Mouse (Mus musculus) hindbrain, embryonic 15.5 days (tissue): ENCODE measurements around the gene St8sia2. TPM values are rescaled to one million over a fixed set of nuclear protein-coding genes. Genes with fewer than 3 reads are reported as not detected.
A peak's percentile ranks its signal among the peaks of the same experiment; 100 is the strongest.

Source experiments
- ATAC-seq: fragments of 200-750 bp; cut with Nextera tagmentation; 2 replicates; pipeline ENCODE4 v1.8.0; 2017; ENCODE audit warnings: low read depth, moderate number of reproducible peaks, moderate TSS enrichment; ENCODE audit not compliant: low FRiP score
- H3K27ac ChIP-seq: fragments of 300-500 bp; sonication (generic); replicated peaks from 2 replicates; pipeline ENCODE4 v1.5.1; 2015; ENCODE audit warnings: mild to moderate bottlenecking, inconsistent platforms
- H3K27me3 ChIP-seq: fragments of 300-500 bp; sonication (generic); 2 replicates; pipeline ENCODE4 v1.6.1; 2015; ENCODE audit warnings: control low read depth, inconsistent platforms
- H3K36me3 ChIP-seq: fragments of 300-500 bp; sonication (generic); 2 replicates; pipeline ENCODE4 v1.6.1; 2015; ENCODE audit warnings: control low read depth, inconsistent platforms
- H3K4me1 ChIP-seq: fragments of 300-500 bp; sonication (generic); replicated peaks from 2 replicates; pipeline ENCODE4 v1.6.1; 2015; ENCODE audit warnings: control low read depth, inconsistent platforms
- H3K4me2 ChIP-seq: fragments of 300-500 bp; sonication (generic); 2 replicates; pipeline ENCODE4 v1.6.1; 2015; ENCODE audit warnings: moderate library complexity, mild to moderate bottlenecking, inconsistent platforms
- H3K4me3 ChIP-seq: fragments of 300-500 bp; sonication (generic); 2 replicates; pipeline ENCODE4 v1.5.1; 2015; ENCODE audit warnings: mild to moderate bottlenecking, inconsistent platforms
- H3K9ac ChIP-seq: fragments of 300-500 bp; sonication (generic); 2 replicates; pipeline ENCODE4 v1.6.1; 2015; ENCODE audit warnings: inconsistent platforms
- H3K9me3 ChIP-seq: fragments of 300-500 bp; sonication (generic); 2 replicates; pipeline ENCODE4 v1.6.1; 2016; ENCODE audit warnings: control low read depth, inconsistent platforms
- WGBS: fragments of 180-500 bp; shearing (Covaris S2); methylation state at CpG from one replicate; pipeline ENCODE4 v1.1.7; 2015; 5-methylcytosine and 5-hydroxymethylcytosine counted together
- polyA plus RNA-seq: library from polyadenylated mRNA; unstranded; fragments of >200 nt; fragmentation: Nextera tagmentation; extraction: Ambion mirVana; gene quantifications from 2 replicates; pipeline ENCODE4 v1.2.1, GENCODE M21; 2015

The St8sia2 gene
- polyA plus RNA-seq, result 75.5 and 102 TPM in 2 replicates

DNA sequence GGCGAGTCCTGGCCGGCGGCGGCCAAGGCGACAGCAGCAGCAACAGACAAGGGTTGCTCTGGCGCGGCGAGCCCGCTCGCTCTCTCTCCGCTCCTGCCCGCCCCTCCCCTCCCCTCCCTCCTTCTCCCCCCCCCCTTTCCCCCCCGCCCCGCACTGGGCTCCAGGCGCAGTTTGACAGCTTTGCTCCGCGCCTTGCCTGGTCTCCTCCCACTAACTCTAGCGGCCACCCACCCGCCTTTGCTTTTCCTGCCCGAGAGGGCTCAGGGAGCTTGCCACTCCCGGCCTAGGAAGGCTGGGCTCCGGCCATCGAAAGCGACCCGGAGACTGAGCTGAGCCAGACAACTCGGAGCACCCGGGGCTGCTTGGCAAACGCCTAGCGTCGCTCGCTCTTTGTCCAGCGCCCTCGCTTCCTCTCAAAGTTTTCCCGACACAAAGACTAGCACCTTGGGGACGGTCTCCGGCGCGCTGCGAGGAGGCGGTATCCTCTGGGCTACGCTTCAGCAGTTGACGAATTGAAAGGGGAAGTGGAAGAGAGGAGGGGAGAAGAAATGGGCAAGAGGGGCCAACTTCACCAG, at the start of gene St8sia2:
Gene St8sia2 (minus strand): TSS at position 90 of the 575 bp plus-strand sequence.
- peak; percentile 90 for ATAC-seq
- H3K4me1 ChIP-seq, result peaks cover 41% of the 10 kb centered on the region
- H3K27me3 ChIP-seq, result no peaks in the 10 kb centered on the region
- no peaks in the 10 kb centered on the region for H3K36me3 ChIP-seq
- H3K9me3 ChIP-seq, result no peaks in the 10 kb centered on the region
- peak within 1 kb of the TSS; percentile 99 for H3K4me3 ChIP-seq
- peak within 1 kb of the TSS; percentile 97 for H3K27ac ChIP-seq
- H3K9ac ChIP-seq, result peak within 1 kb of the TSS; percentile 100
- H3K4me2 ChIP-seq, result peak within 1 kb of the TSS; percentile 74
- under 1% methylated on average over 35 of the region's 42 CpGs for WGBS

DNA sequence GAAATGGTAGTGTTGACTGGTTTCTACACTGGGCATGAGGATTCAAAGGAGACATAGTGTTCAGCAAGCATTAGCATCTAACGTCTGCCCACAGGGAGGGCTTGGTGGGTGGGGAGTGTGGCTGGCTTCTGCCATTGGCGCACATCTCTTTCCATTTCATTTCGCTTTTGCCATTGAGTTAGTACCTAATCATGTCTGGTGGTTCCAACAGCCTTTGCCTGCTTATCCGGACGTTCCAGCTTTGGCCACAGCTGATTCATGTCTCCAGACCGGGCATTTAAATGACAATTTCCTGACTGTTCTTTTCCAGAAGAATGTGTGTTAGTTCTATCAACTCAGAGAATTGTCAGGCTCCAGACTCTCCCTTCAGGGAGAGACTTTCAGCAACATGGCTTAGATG, 47.6 kb upstream of the St8sia2 start:
- Histone ChIP-seq H3K36me3 (no peaks in the 10 kb centered on the region), H3K4me1 (peaks cover 8% of the 10 kb centered on the region; the same call in 1 of the 2 replicates), H3K27ac (no peak overlapping the region), H3K4me3 (no peak overlapping the region), H3K9me3 (no peaks in the 10 kb centered on the region), H3K4me2 (no peak overlapping the region), H3K9ac (no peak overlapping the region), H3K27me3 (no peaks in the 10 kb centered on the region)
- 93% methylated on average over 6 of the region's 6 CpGs for WGBS
- no peak for ATAC-seq

DNA sequence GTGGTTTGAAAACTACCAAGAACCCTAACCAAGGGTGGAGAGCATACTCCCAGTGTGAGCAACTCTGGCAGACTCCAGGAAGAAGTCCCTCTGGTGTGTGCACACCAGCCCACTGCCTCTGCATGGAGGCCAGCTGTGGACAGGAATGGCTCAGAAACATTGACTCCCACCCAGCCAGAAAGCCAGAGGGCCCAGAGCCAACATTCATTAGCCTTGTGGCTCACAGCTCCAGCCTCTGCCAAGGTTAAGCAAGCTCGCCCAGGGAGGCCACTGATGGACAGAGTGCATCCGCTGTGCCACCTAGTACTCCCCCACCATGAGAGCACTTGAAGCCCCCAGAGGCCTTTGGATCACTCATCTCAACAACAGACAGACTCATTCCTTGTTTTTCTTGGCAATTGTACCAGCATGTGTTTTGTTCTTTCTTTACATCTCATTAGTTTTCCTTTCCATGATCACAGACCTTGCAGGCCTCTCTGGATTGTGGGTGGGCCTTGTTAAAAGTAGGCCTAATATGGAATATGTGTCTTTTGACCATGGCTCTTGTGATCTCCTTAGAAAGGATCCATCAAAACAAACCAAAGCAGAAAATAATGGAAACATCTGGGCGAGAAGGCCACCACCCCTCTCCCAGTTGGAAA, 46.9 kb upstream of the St8sia2 start:
- no peak overlapping the region for H3K4me3 ChIP-seq
- WGBS, result 74% methylated on average over 3 of the region's 3 CpGs
- H3K9me3 ChIP-seq, result no peaks in the 10 kb centered on the region
- H3K36me3 ChIP-seq, result no peaks in the 10 kb centered on the region
- no peak overlapping the region for H3K4me2 ChIP-seq
- no peaks in the 10 kb centered on the region for H3K27me3 ChIP-seq
- H3K27ac ChIP-seq, result no peak overlapping the region
- ATAC-seq, result no peak
- peaks cover 6% of the 10 kb centered on the region; the same call in 1 of the 2 replicates for H3K4me1 ChIP-seq
- H3K9ac ChIP-seq, result no peak overlapping the region

DNA sequence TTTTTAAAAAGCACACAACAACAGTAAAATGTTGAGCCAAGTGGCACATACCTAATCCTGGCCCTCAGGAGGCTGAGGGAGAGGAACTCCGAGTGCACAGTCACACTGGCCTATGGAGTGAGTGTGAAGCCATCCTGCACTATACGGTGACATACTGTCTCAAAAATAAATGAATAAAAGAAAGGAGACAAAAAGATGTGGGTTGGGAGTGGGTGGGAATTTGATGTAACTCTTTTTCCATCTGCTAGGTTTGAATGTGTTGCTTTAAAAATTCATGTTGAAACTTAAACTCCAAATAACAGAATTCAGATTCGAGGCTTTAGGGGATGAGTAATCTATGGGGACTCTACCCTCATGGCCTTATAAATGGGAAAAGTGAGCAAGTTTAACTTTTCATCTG, 46.2 kb upstream of the St8sia2 start:
- Histone ChIP-seq H3K36me3 (no peaks in the 10 kb centered on the region), H3K27me3 (no peaks in the 10 kb centered on the region), H3K4me3 (no peak overlapping the region), H3K9ac (no peak overlapping the region), H3K9me3 (no peaks in the 10 kb centered on the region), H3K4me1 (no peaks in the 10 kb centered on the region), H3K4me2 (no peak overlapping the region), H3K27ac (no peak overlapping the region)
- ATAC-seq, result no peak
- WGBS, result 79% methylated on average over 3 of the region's 3 CpGs

DNA sequence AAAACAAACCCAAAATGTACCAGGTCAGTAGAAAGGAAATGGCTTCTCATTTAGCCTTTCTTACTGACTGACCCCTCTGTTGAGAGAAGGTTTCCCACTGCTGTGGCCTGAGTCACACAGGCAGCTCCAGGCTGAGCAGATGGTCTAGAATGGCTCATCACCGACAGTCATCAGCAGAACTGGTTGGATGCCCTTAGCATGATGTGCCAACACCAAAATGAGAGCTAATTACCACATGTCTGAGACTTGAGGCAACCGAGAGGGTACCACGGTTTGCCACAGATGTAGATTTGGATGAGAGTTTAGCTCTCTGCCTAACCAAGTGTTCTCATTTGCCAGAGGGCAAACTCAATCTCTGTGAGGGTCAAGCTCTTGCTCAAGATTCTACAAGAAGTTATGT, 42.3 kb upstream of the St8sia2 start:
- H3K4me2 ChIP-seq, result no peak overlapping the region
- no peaks in the 10 kb centered on the region for H3K27me3 ChIP-seq
- ATAC-seq, result no peak
- 78% methylated on average over 3 of the region's 3 CpGs for WGBS
- H3K4me3 ChIP-seq, result no peak overlapping the region
- no peak overlapping the region for H3K9ac ChIP-seq
- H3K4me1 ChIP-seq, result no peaks in the 10 kb centered on the region
- no peaks in the 10 kb centered on the region for H3K36me3 ChIP-seq
- no peak overlapping the region for H3K27ac ChIP-seq
- H3K9me3 ChIP-seq, result no peaks in the 10 kb centered on the region

DNA sequence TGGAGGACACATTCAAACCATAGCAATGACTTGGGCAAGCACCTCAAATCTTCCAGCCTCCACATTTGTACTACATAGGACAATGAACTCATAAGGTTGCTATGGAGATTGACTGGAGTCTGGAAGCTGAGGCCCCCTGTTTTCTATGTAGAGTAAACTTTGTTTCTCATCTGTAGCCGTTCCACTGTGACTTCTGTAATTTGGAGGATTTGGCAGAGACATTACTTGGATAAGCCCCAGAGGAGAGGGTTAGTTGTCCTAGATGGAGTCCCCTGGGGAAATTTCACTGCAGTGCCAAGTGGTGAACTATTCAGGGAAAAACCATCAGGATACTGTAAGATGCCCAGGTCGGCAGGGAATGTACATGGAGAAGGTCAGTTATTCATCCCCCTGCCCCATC, 34.1 kb upstream of the St8sia2 start:
- 30% methylated on average over 2 of the region's 2 CpGs for WGBS
- no peak overlapping the region for H3K27ac ChIP-seq
- H3K4me2 ChIP-seq, result no peak overlapping the region
- no peak overlapping the region for H3K4me3 ChIP-seq
- H3K36me3 ChIP-seq, result no peaks in the 10 kb centered on the region
- no peaks in the 10 kb centered on the region for H3K9me3 ChIP-seq
- ATAC-seq, result peak; percentile 48; the same call in 1 of the 2 replicates
- no peak overlapping the region for H3K9ac ChIP-seq
- H3K4me1 ChIP-seq, result peaks cover 12% of the 10 kb centered on the region; the same call in 1 of the 2 replicates
- no peaks in the 10 kb centered on the region for H3K27me3 ChIP-seq

DNA sequence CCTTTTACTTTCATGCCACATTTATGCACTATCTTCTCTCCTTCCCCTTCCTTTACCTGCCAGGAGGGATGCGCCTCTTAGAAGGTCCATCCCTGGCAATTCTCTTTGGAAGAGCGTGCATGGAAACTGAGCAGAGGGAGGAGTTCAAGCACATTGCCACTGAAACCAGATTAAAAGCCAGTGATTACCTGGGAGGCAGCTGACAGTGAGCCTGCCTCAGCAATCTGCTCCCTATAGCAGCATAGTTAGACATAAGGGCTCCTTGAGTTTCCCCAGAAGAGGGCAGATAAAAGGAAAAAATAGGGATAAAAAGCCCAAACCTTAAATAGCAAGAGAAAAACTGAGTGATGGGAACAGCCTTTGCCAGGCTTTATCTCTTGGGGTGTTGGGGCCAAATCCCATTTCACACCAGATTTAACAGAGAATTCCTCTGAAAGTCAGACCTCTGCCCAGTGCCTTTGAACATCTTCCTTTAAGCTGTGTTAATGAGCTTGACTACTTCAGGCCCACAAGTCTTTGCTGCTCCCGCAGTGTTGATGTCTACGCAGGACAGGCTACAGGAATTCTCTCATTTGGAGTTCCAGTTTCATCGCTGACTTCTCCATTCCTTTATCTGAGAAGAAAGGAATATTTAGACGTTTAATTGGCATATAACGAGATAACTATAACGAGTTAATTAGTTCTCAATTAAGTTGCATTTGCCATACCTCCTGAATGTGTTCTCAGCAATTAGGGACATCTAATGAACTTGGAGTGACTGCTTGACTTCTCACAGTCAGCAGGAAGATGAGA, 31.9 kb upstream of the St8sia2 start:
- WGBS, result 71% methylated on average over 8 of the region's 8 CpGs
- H3K27ac ChIP-seq, result no peak overlapping the region
- no peak for ATAC-seq

DNA sequence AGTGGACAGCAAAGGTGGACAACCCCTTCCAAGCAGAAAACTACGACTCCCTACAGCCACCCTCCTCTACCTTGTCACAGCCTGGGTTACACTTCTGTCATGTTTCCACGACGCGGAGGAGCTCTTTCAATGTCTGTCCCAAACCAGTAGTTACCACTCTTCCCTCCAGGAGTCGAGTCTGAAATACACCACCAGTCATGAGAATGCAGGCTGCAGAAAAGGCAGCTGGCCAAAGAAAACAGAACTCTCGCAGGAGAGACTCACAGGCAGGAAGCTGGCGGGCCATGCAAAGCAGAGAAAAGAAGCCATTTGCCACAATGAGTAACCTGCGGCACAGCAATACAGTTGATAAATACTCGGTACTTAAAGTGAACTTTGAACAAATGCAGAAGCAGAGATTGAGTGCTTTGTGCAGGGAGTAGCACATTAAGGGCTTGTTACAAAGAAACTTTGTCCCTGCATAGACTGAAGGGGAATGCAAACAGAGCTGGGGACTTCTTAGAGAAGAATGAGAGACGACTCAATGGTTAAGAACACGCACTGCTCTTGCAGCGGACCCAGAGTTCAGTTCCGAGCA, 30.2 kb upstream of the St8sia2 start:
- no peak for ATAC-seq
- 53% methylated on average over 13 of the region's 13 CpGs for WGBS

More for the DNA sequence above, 31.9 kb upstream of the St8sia2 start:
- peaks cover 12% of the 10 kb centered on the region; the same call in 1 of the 2 replicates for H3K4me1 ChIP-seq
- no peaks in the 10 kb centered on the region for H3K27me3 ChIP-seq
- no peak overlapping the region for H3K4me2 ChIP-seq
- H3K36me3 ChIP-seq, result no peaks in the 10 kb centered on the region
- no peak overlapping the region for H3K4me3 ChIP-seq
- H3K9me3 ChIP-seq, result no peaks in the 10 kb centered on the region
- H3K9ac ChIP-seq, result no peak overlapping the region

DNA sequence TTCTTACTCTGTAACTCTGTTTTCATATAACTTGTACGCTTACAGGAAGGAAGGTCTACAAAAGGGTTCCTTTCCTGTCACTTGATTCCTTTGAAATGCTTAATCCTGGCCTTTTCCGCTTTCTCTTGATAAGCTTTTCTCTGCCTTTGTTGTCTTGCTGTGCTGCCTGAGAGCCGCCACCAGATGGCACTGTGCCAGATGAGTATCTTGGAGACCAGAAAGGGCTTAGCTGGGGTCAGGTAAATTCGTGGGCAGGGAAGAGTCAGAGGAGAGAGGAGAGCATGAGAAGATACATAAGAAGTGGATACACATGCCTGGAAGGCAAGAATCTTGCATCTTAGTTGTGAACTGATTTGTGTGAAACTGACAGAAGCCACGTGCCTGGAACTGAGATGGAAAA, 11.5 kb upstream of the St8sia2 start:
- H3K27ac ChIP-seq, result 0 out of 2 replicates have a peak overlapping the region, but pooled peaks have one; percentile 21
- H3K9ac ChIP-seq, result no peak overlapping the region
- no peaks in the 10 kb centered on the region for H3K27me3 ChIP-seq
- H3K4me3 ChIP-seq, result no peak overlapping the region
- no peak overlapping the region for H3K4me2 ChIP-seq
- WGBS, result 16% methylated on average over 5 of the region's 5 CpGs
- H3K9me3 ChIP-seq, result no peaks in the 10 kb centered on the region
- H3K36me3 ChIP-seq, result no peaks in the 10 kb centered on the region
- peaks cover 8% of the 10 kb centered on the region; the same call in 1 of the 2 replicates for H3K4me1 ChIP-seq
- ATAC-seq, result no peak; the same call in 1 of the 2 replicates

More for the DNA sequence above, 30.2 kb upstream of the St8sia2 start:
- Histone ChIP-seq H3K4me1 (peaks cover 12% of the 10 kb centered on the region; the same call in 1 of the 2 replicates), H3K9ac (no peak overlapping the region), H3K36me3 (no peaks in the 10 kb centered on the region), H3K9me3 (no peaks in the 10 kb centered on the region), H3K27me3 (no peaks in the 10 kb centered on the region), H3K4me3 (no peak overlapping the region), H3K4me2 (no peak overlapping the region), H3K27ac (no peak overlapping the region)

DNA sequence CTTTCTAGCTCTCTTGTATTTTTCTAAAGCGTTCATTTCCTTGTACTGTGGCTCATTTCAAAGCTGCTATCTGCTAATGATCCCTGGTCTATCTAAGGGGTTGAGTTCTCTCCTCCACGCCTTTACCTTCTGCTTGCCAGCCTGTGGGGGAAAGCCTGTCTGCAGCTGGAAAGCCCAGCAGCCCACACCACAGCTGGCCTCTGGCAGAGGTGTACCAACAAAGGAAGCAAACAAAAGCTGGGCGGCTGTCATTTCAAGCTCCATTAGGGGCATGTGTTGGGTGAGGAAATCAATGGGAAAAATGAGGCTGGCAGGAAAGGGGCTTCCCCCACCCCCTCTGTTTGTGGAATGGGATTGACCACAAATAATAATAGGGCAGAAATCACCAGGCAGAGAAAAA, 10.7 kb upstream of the St8sia2 start:
- WGBS, result 54% methylated on average over 3 of the region's 3 CpGs
- Histone ChIP-seq H3K9ac (no peak overlapping the region), H3K4me3 (no peak overlapping the region), H3K9me3 (no peaks in the 10 kb centered on the region), H3K4me2 (no peak overlapping the region), H3K27me3 (no peaks in the 10 kb centered on the region), H3K4me1 (peaks cover 8% of the 10 kb centered on the region; the same call in 1 of the 2 replicates), H3K27ac (no peak overlapping the region), H3K36me3 (no peaks in the 10 kb centered on the region)
- ATAC-seq, result no peak

DNA sequence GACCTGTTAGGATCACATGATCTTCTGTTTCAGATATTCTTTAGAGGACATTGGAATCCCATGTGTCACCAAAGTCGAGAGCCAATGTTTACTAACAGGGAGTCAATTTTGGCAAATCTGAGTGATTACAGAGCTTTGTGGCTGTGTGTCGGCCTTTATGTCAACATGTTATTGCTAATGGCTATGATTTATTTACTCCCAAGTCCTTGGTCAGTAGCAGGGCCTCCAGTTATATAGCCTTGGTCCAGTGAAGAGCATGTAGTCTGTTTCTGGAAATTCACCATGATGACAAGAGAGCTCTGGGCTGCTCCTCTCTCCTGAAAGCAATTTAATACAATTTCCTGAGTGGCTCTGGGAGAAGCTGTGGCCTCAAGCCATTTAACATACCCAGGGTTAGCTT, 9.1 kb upstream of the St8sia2 start:
- no peak overlapping the region for H3K27ac ChIP-seq
- WGBS, result 87% methylated on average over 2 of the region's 2 CpGs

DNA sequence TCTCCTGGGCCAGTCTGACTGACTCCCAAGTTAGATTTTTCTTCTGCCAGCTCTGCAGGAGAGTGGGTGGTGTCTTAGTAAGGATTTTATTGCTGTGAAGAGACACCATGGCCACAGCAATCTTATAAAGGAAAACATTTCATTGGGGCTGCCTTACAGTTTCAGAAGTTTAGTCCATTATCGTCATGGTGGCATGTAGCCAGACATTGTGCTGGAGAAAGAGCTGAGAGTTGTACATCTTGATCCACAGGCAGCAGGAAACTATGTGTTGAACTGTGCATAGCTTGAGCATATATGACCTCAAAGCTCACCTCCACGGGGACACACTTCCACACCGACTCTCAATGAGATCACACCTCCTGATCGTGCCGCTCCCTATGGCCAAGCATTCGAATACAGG, 8.3 kb upstream of the St8sia2 start:
- Histone ChIP-seq H3K36me3 (no peaks in the 10 kb centered on the region), H3K4me1 (peaks cover 8% of the 10 kb centered on the region; the same call in 1 of the 2 replicates), H3K27me3 (no peaks in the 10 kb centered on the region), H3K9me3 (no peaks in the 10 kb centered on the region), H3K27ac (no peak overlapping the region), H3K4me2 (no peak overlapping the region), H3K4me3 (no peak overlapping the region), H3K9ac (no peak overlapping the region)
- no peak for ATAC-seq
- 87% methylated on average over 6 of the region's 6 CpGs for WGBS

More for the DNA sequence above, 9.1 kb upstream of the St8sia2 start:
- H3K4me2 ChIP-seq, result no peak overlapping the region
- ATAC-seq, result no peak
- no peaks in the 10 kb centered on the region for H3K36me3 ChIP-seq
- peaks cover 8% of the 10 kb centered on the region; the same call in 1 of the 2 replicates for H3K4me1 ChIP-seq
- no peak overlapping the region for H3K9ac ChIP-seq
- H3K27me3 ChIP-seq, result no peaks in the 10 kb centered on the region
- no peaks in the 10 kb centered on the region for H3K9me3 ChIP-seq
- H3K4me3 ChIP-seq, result no peak overlapping the region
